Comparison of ENCODE assay signal across 22 mouse cellular contexts in genomic region chr17:32087069-32087468, GRCm38 (mm10). TPM values are rescaled to one million over a fixed set of nuclear protein-coding genes. Genes with fewer than 3 reads are reported as not detected.
DNase-seq lines count a peak whose midpoint lies in the region; ATAC-seq lines count a peak whose summit lies in the region.
"Had no signal": no experiment of that assay in that cellular context is flagged by ENCODE, and none has a peak within 500 bp of the region (broad histone marks: within the 10 kb centered on the region; RNA-seq: fewer than 3 reads in every experiment).

No protein-coding gene starts in this region.

- WGBS in liver, embryonic 11.5 days = 91% methylated on average over 2 of the region's 2 CpGs
- WGBS in liver, embryonic 13.5 days (ENCODE audit: insufficient replicate concordance) = 97% methylated on average over 2 of the region's 2 CpGs
- 94% methylated on average over 2 of the region's 2 CpGs for WGBS in hindbrain, embryonic 11.5 days

- H3K36me3 ChIP-seq in liver, embryonic 11.5 days (ENCODE audit: control insufficient read depth, insufficient read depth, low read length) = no peaks in the 10 kb centered on the region
- no peaks in the 10 kb centered on the region for H3K36me3 ChIP-seq in liver, embryonic 13.5 days
- H3K36me3 ChIP-seq in hindbrain, embryonic 11.5 days (ENCODE audit: control insufficient read depth, insufficient read depth, low read length) = no peaks in the 10 kb centered on the region
- H3K36me3 ChIP-seq: embryonic facial prominence, embryonic 15.5 days; forebrain, embryonic 15.5 days; heart, embryonic 10.5 days; hindbrain, embryonic 13.5 days had no signal

- DNase-seq in liver (peak; percentile 74), R1 (ENCODE audit: low read depth, low spot score) (peak; percentile 52)
- DNase-seq in liver, embryonic 11.5 days (ENCODE audit: low spot score) = no peak
- DNase-seq in liver, embryonic 13.5 days = peak; percentile 45
- no peak for DNase-seq in hindbrain, embryonic 11.5 days (ENCODE audit: low spot score)
- DNase-seq in neural tube, embryonic 10.5 days (ENCODE audit: extremely low spot score, low spot score) = no peak
- DNase-seq: adrenal gland, postnatal 14 days; cerebellum, adult 2 months; cerebellum, postnatal 10 days; embryo, embryonic 11 days; gastrocnemius, postnatal 10 days; heart, adult 18-20 months; heart, postnatal 10 days; heart, postnatal 4 days had no signal

- peaks cover 5% of the 10 kb centered on the region for H3K4me1 ChIP-seq in liver, embryonic 11.5 days (replicated peaks; ENCODE audit: control insufficient read depth, insufficient read depth, low read length)
- H3K4me1 ChIP-seq in liver, embryonic 13.5 days (replicated peaks) = peaks cover 41% of the 10 kb centered on the region
- H3K4me1 ChIP-seq in hindbrain, embryonic 11.5 days (replicated peaks; ENCODE audit: control insufficient read depth, insufficient read depth, low read length) = no peaks in the 10 kb centered on the region; the same call in 1 of the 2 replicates

- H3K9me3 ChIP-seq in liver, embryonic 11.5 days (ENCODE audit: control insufficient read depth, low read length) = no peaks in the 10 kb centered on the region
- no peaks in the 10 kb centered on the region for H3K9me3 ChIP-seq in liver, embryonic 13.5 days (replicated peaks)
- H3K9me3 ChIP-seq in hindbrain, embryonic 11.5 days (ENCODE audit: control insufficient read depth, low read length) = no peaks in the 10 kb centered on the region
- H3K9me3 ChIP-seq: embryonic facial prominence, embryonic 15.5 days; forebrain, embryonic 15.5 days; hindbrain, embryonic 13.5 days had no signal

- H3K4me3 ChIP-seq in liver, embryonic 11.5 days (ENCODE audit: low read depth, low read length) = no peak overlapping the region
- no peak overlapping the region for H3K4me3 ChIP-seq in liver, embryonic 13.5 days (replicated peaks)
- no peak overlapping the region for H3K4me3 ChIP-seq in hindbrain, embryonic 11.5 days (ENCODE audit: low read depth, low read length)
- H3K4me3 ChIP-seq: embryonic facial prominence, embryonic 15.5 days; forebrain, embryonic 15.5 days; heart, embryonic 10.5 days; hindbrain, embryonic 13.5 days had no signal

- H3K4me2 ChIP-seq in liver, embryonic 11.5 days = no peak overlapping the region
- no peak overlapping the region for H3K4me2 ChIP-seq in liver, embryonic 13.5 days
- no peak overlapping the region for H3K4me2 ChIP-seq in hindbrain, embryonic 11.5 days (replicated peaks; ENCODE audit: low read depth, low read length)
- H3K4me2 ChIP-seq: embryonic facial prominence, embryonic 15.5 days; forebrain, embryonic 15.5 days; hindbrain, embryonic 13.5 days had no signal

- H3K9ac ChIP-seq in liver, embryonic 11.5 days (ENCODE audit: low read depth, low read length) = no peak overlapping the region
- no peak overlapping the region; the same call in 1 of the 2 replicates for H3K9ac ChIP-seq in liver, embryonic 13.5 days
- H3K9ac ChIP-seq in hindbrain, embryonic 11.5 days (ENCODE audit: low read depth, low read length) = no peak overlapping the region
- H3K9ac ChIP-seq: embryonic facial prominence, embryonic 15.5 days; forebrain, embryonic 15.5 days; hindbrain, embryonic 13.5 days had no signal

- ATAC-seq in liver, embryonic 11.5 days (replicated peaks; ENCODE audit: low FRiP score) = no peak
- no peak for ATAC-seq in liver, embryonic 13.5 days (ENCODE audit: low read depth)
- ATAC-seq in erythroblast, adult 5-6 weeks (replicated peaks; ENCODE audit: low FRiP score, poor library complexity, severe bottlenecking) = no peak
- ATAC-seq in hindbrain, embryonic 11.5 days (ENCODE audit: low FRiP score) = no peak
- ATAC-seq: activated CD4-positive, CD25-positive, alpha-beta regulatory T cell, adult 4 months; forebrain, embryonic 15.5 days; hindbrain, postnatal 0 days had no signal

- H3K27ac ChIP-seq in liver, embryonic 11.5 days (ENCODE audit: low read depth, low read length) = no peak overlapping the region
- H3K27ac ChIP-seq in liver, embryonic 13.5 days = no peak overlapping the region
- H3K27ac ChIP-seq in hindbrain, embryonic 11.5 days (ENCODE audit: low read depth, low read length) = no peak overlapping the region
- H3K27ac ChIP-seq: embryonic facial prominence, embryonic 15.5 days; forebrain, embryonic 15.5 days; heart, embryonic 10.5 days; hindbrain, embryonic 13.5 days; hindbrain, postnatal 0 days had no signal

- no peaks in the 10 kb centered on the region for H3K27me3 ChIP-seq in liver, embryonic 11.5 days (replicated peaks; ENCODE audit: control insufficient read depth, insufficient read depth, low read length)
- H3K27me3 ChIP-seq in liver, embryonic 13.5 days = 0 out of 2 replicates have a peak, but pooled peaks cover 3% of the 10 kb centered on the region
- H3K27me3 ChIP-seq in hindbrain, embryonic 11.5 days (ENCODE audit: control insufficient read depth, insufficient read depth, low read length) = 0 out of 2 replicates have a peak, but pooled peaks cover 2% of the 10 kb centered on the region
- H3K27me3 ChIP-seq: embryonic facial prominence, embryonic 15.5 days; forebrain, embryonic 15.5 days; hindbrain, embryonic 13.5 days had no signal

RNA-seq across cellular contexts. Expression of gene Hsf2bp, which starts 50.9 kb away (rescaled TPM):
- polyA plus RNA-seq in liver, embryonic 11.5 days (2014; fragmentation: Nextera tagmentation; extraction: Ambion mirVana) = 0.40 and 0.64 TPM in 2 replicates
- polyA plus RNA-seq in liver, embryonic 13.5 days (2015; fragmentation: Nextera tagmentation; extraction: Ambion mirVana) = 0.15 and 0.25 TPM in 2 replicates
- not detected in 2 replicates for total RNA-seq in erythroblast, adult 5-6 weeks (2015; ENCODE audit: low replicate concordance)
- total RNA-seq in erythroblast, adult 5-6 weeks (2017; ENCODE audit: low replicate concordance) = not detected in 2 replicates
- 0.57 and 0.64 TPM in 2 replicates for polyA plus RNA-seq in hindbrain, embryonic 11.5 days (2014; fragmentation: Nextera tagmentation; extraction: Ambion mirVana)
- total RNA-seq: common myeloid progenitor, adult 5-6 weeks had no signal

RNA-seq across cellular contexts. Expression of gene Rrp1b, which starts 51.2 kb away (rescaled TPM):
- 72.7 and 75.2 TPM in 2 replicates for polyA plus RNA-seq in liver, embryonic 11.5 days (2014; fragmentation: Nextera tagmentation; extraction: Ambion mirVana)
- 43.9 and 44.1 TPM in 2 replicates for polyA plus RNA-seq in liver, embryonic 13.5 days (2015; fragmentation: Nextera tagmentation; extraction: Ambion mirVana)
- total RNA-seq in erythroblast, adult 5-6 weeks (2015; ENCODE audit: low replicate concordance) = 6.3 and 13.1 TPM in 2 replicates
- 5.2 and 5.4 TPM in 2 replicates for total RNA-seq in erythroblast, adult 5-6 weeks (2017; ENCODE audit: low replicate concordance)
- 51.7 and 65.0 TPM in 2 replicates for polyA plus RNA-seq in hindbrain, embryonic 11.5 days (2014; fragmentation: Nextera tagmentation; extraction: Ambion mirVana)

Comparison
In these comparisons a context has a peak if more than half of its experiments do, and no peak if none do; other contexts are left out.
1. DNase-seq: peak in liver (single experiment), R1 (single experiment) and liver, embryonic 13.5 days (single experiment); none in liver, embryonic 11.5 days (single experiment), hindbrain, embryonic 11.5 days (single experiment) and neural tube, embryonic 10.5 days (single experiment).